Mouse (Mus musculus): Measurements from ENCODE around the gene Glipr2.

Gene Glipr2

GRCm38 (mm10) chr4:43957292-43957845 is at the start of gene Glipr2:
TSS of gene Glipr2 (plus strand) at chr4:43957401.
- in situ Hi-C loops (cut with MboI, MseI): no loop called here

GRCm38 (mm10) chr4:43918221-43918620 is 39.0 kb upstream of the Glipr2 start:
- in situ Hi-C loops (cut with MboI, MseI): no loop called here

- in situ Hi-C loops (cut with MboI, MseI): no loop called here
Observed at GRCm38 (mm10) chr4:43920602-43921001, 36.6 kb upstream of the Glipr2 start.

DNA sequence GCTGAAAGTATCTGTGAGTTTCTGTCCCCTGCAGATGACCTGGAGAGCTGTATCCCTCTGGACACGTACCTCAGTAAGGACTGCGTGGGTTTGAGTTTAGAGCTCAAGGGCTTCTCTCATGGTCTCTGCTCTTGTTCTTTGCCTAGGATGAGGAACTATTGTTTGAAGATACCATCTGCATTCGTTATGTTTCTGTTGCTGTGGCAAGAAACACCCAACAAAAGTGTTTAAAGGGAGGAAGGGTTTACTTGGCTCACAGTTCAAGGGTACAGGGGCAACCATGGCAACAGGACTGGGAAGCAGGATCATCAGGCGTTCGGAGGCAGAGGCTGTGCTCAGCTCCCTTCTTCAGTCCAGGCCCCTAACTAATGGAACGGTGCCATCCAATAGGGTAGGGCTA is 32.1 kb upstream of the Glipr2 start:
- in situ Hi-C loops (cut with MboI, MseI): loop anchor here (5.0 to 25.0 kb wide), 2 partner anchors 57 to 1062 kb away; partner anchors contain the start of genes Ccin and Grhpr

GRCm38 (mm10) chr4:43925779-43926178 is 31.4 kb upstream of the Glipr2 start:
- in situ Hi-C loops (cut with MboI, MseI): loop anchor here (5.0 to 25.0 kb wide), 2 partner anchors 57 to 1062 kb away; partner anchors contain the start of genes Ccin and Grhpr

GRCm38 (mm10) chr4:43927826-43928225 is 29.4 kb upstream of the Glipr2 start:
- in situ Hi-C loops (cut with MboI, MseI): loop anchor here (5.0 to 25.0 kb wide), 2 partner anchors 54 to 1059 kb away; partner anchors contain the start of genes Ccin and Grhpr

GRCm38 (mm10) chr4:43931877-43932276 is 25.3 kb upstream of the Glipr2 start:
- in situ Hi-C loops (cut with MboI, MseI): loop anchor here (25.0 kb wide), 1 partner anchor 1055 kb away; the partner anchor contains the start of gene Grhpr

DNA sequence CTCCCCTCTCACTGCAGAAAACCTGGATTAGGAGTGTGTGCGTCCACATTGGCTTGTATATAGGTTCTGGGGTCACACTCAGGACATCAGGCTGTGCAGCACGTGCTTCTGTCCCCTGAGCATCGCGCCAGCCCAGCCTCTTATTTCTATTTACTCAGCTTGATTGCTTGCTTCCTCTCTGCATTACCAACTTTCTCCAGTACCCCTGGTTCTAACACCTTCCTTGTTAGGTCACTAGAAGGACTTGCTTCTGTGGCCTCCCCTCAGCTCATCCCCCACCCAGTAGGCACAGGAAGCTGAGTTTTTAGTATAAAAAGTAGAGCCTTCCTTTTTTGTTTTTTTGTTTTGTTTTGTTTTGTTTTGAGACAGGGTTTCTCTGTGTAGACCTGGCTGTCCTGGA is 21.0 kb upstream of the Glipr2 start:
- in situ Hi-C loops (cut with MboI, MseI): loop anchor here (25.0 kb wide), 1 partner anchor 1051 kb away; the partner anchor contains the start of gene Grhpr

DNA sequence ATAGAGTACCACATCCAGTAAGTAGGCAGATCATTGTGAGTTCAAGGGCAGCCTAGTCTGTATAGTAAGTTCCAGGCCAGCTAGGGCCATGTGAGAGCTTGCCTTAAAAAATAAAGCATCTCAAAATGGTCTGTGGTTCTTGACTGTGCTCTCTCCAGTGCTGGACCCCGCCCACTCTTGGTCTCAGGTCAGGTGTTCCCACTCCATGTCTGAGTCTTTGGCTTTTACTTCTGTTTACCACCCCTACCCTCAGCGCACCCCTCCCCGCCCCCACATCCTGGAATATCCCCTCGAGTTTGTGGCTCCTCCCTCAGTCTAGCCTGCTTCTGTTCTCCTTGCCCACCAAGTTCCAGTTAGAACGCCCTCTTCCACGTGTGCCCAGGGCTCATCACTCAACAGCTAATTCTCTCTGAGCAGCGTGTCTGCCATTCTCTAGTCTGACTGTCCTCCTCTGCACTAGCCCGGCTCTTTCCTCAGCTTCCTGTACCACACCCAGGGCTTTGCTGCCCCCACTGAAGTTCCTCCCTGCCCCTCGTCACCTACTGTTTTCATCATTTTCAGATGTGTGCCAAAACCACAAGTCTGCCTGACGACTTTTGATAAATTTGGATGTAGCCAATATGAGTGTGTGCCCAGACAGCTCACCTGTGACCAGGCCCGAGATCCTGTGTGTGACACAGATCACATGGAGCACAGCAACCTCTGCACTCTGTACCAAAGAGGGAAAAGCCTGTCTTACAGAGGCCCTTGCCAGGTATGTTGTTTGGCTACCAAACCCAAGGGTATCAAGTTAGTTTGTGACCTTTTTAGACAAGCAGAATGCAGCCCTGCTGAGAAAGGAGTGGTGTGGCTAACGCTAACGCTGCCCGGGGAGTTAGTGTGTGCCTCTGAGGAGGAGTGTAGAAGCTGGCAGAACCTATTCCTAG is 20.2 kb upstream of the Glipr2 start:
- in situ Hi-C loops (cut with MboI, MseI): loop anchor here (25.0 kb wide), 1 partner anchor 1050 kb away; the partner anchor contains the start of gene Grhpr

DNA sequence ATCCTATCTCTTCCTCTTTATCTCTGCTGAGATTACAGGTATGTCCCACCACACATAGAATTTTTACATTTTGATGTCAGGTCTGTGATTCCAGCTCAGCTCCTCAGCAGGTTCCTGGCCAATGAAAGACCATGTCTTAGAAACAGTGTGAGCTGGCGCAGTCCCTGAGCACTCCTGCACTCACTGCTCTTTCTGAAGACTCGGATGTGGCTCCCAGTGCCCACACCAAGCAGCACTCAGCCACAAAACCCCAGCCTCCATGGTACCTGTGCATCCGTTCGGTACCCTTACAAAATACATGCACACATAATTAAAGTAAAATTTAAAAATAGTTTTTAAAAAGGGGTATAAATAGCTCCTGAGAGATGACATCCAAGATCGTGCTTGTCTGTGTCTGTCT is 15.9 kb upstream of the Glipr2 start:
- in situ Hi-C loops (cut with MboI, MseI): loop anchor here (25.0 kb wide), 1 partner anchor 1046 kb away; the partner anchor contains the start of gene Grhpr

DNA sequence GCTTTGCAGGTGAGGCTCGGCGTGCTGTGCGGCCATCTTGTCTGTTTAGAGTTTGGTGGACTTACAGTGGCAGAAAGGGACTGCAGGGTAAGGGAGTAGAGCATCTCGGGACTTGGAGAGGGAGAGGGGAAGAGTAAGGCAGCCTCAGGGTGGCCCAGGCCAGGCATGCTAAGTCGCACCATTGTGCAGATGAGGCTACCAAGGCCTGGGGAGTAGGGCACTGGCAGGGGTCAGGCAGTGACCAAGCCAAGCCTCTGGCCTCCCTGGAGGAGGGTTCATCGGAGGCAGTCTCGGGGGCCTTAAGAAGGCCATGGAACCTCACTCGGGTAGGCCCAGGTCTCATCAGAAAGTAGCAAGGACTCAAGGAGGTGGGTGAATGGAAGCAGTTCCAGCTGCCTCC is 14.8 kb upstream of the Glipr2 start:
- in situ Hi-C loops (cut with MboI, MseI): loop anchor here (25.0 kb wide), 1 partner anchor 1045 kb away; the partner anchor contains the start of gene Grhpr

DNA sequence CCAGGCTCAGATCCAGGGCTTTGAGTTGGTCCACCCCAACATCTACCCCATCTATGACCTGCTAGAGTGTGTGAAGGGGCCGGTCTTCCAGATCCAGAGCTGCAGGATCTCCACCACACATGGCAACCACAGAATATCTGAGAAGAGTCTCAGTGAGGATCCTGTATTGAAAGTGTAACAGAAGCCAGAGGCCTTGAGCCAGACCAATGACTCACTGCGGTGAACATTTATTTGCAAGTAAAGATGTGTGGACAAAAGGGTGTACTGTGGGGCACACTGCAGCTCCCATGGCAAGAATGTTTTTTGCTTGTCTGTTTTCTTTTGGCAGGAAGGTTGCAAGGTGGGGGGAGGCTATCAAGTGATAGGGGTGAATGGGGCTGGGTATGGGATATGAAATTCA is 9.6 kb upstream of the Glipr2 start:
- in situ Hi-C loops (cut with MboI, MseI): loop anchor here (25.0 kb wide), 1 partner anchor 1040 kb away; the partner anchor contains the start of gene Grhpr

- in situ Hi-C loops (cut with MboI, MseI): no loop called here
Observed at GRCm38 (mm10) chr4:43957846-43958461, 753 bp downstream of the Glipr2 start.

DNA sequence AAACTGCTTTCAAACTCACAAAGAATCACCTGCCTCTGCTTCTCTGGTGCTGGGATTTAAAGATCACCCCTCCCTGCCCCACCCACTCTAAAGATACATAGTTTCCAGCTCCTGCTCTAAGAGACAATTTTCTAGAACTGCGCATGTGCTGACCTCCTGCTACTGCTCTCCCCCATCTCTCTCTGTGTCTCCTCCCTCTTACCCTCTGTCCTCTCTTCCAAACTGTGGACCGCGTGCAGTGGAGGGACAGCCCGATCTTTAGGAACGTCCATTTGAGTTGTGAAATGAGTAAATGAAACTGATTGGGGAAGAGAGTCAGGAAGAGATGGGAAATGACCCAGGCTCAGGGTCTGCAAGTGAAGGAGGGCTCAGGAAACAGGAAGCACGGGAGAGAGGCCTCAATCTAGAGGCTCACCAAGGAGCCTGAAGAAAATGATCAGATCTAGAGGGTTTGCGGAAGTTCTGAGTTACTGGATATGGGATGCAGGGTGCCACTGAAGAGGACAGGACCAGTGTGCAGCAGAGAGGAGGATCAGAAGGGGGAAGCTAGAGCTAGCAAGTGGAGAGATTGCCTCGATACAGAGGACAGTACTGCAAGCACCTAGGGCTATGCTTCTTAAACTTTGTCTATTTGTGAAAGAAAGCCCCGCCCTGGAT is 2.5 kb downstream of the Glipr2 start:
- in situ Hi-C loops (cut with MboI, MseI): loop anchor here (10.0 kb wide), 1 partner anchor 945 kb away; the partner anchor contains the start of gene Fancg

DNA sequence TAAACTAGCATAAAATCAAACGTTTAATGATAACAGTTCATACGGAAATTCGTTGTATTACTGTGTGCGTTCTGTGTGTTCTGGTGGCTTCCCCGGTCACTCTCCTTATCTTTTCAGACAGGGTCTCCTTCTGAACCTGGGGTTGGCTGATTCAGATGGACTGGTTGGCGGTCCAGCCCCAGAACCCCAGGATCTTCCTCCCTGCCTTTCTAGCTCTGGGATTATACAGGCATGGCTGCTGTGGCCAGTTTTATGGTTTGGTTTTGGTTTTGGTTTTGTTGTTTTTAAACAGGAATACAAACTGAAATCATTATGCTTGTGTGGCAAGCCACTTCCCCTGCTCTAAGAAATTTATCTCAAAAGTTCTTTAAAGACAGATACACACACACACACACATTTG is 3.0 kb downstream of the Glipr2 start:
- in situ Hi-C loops (cut with MboI, MseI): loop anchor here (10.0 kb wide), 1 partner anchor 945 kb away; the partner anchor contains the start of gene Fancg

- in situ Hi-C loops (cut with MboI, MseI): loop anchor here (10.0 kb wide), 1 partner anchor 950 kb away; the partner anchor contains the start of gene Fancg
Observed at GRCm38 (mm10) chr4:43964326-43964833, 7.2 kb downstream of the Glipr2 start.

DNA sequence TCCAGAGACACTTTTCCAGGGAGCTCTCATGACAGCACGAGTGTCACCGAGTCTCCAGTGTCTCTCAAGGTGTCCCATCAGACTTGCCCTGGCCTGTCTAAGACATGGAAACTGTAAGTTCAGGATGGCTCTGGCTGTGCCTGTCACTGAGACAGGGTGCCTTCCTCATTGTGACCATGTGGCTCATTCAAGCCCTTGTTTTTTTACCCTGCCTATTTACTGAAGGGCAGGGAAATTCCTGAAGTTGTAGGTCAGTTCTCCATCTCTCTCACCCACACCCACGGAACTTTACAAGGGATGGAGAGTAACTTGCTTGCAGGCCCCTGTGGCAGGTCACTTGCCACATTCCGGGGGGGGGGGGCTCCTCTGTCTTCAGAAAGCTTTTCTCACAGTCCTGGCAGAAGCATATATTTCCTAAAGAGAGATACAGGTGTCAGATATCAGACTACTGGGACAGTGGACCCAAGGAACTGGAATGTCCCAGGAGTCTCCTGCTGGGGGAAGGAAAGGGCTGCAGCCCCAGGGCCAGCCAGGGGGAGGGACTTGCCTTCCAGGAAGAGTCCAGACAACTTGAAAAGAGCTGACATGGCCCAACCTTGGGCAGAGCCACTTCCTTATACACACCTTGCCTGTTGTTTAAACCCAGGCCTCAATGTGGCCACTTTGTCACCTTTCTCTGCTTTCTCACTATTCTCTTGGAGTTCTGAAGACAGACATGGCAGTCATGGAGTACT is 7.9 kb downstream of the Glipr2 start:
- in situ Hi-C loops (cut with MboI, MseI): loop anchor here (10.0 kb wide), 1 partner anchor 950 kb away; the partner anchor contains the start of gene Fancg

DNA sequence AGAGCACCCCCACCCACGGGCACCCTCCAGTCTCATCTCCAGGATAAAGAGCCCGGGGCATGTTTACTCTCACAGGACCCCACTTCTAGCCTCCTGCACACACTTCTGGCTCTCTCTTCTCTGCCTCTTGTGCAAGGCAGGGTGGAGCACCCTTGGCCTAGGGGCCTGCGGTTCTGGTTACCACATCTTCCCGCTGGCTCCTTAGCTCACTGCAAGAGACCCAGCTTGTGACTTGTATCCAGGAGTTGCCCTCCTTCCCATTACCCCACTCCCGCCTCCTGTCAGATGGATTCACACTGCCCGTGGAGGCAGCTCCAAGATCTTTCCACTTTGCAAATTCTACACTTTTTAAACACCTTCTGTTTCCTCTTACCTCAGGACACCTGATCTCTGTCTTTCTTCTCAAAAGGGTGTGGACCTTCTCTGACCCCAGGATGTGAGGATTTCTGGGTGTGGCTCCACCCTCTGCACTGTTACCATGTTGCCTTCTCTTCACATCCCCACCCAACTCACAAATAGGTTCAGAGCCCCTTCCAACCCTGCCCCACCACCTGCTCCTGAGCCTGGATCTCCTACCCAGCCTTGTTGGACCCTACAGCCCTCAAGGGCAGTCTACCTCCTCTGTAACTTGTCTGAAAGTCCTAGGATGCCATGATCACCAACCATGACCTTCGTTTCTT is 8.8 kb downstream of the Glipr2 start:
- in situ Hi-C loops (cut with MboI, MseI): loop anchor here (10.0 kb wide), 1 partner anchor 951 kb away; the partner anchor contains the start of gene Fancg

- in situ Hi-C loops (cut with MboI, MseI): loop anchor here (10.0 kb wide), 1 partner anchor 954 kb away; the partner anchor contains the start of gene Fancg
Observed at GRCm38 (mm10) chr4:43968650-43969049, 11.4 kb downstream of the Glipr2 start.

Data from T-helper 1 cell (primary cell).